Mouse (Mus musculus): ENCODE results near the gene Tmem200b. TPM values are rescaled to one million over a fixed set of nuclear protein-coding genes. Genes with fewer than 3 reads are reported as not detected.
A peak's percentile ranks its signal among the peaks of the same experiment; 100 is the strongest.

Tmem200b gene
- polyA plus RNA-seq, 1 experiment from 2014 or later, result 0.71 TPM

DNA sequence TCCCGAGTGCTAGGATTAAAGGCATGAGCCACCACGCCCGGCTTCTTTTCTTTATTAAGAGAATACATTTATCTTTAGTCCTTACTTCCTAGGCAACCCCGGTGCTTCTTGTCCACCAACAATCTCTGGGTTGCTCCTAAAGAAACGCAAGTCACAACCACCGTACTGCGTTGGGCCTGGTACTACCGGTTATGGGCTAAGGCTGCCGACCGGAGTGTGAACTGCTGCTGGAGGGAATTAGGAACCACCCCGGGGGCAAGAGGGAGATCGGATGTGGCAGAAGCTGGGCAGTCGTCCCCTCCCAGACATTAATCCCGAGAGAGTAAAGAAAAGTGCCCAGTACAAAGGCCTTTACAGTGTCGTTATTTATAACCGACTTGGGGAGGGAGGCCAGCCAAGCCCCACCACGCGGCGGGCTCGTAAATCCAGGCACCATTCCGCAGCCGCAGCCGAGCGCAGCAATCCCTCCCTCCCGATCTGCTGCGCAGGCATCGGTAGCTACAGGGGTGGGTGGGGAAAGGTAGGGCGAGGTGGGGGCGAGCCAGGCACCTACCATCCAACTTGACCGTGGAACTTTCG, 6.6 kb upstream of the Tmem200b start:
- Histone ChIP-seq H3K4me2 (replicated peaks; ENCODE audit: low read depth, low read length) (peak overlapping the region; percentile 46), H3K27ac (ENCODE audit: low read length) (no peak overlapping the region), H3K27me3 (ENCODE audit: control insufficient read depth, insufficient read depth, low read length) (peaks cover 13% of the 10 kb centered on the region), H3K9me3 (ENCODE audit: control insufficient read depth, low read depth, low read length) (no peaks in the 10 kb centered on the region), H3K9ac (replicated peaks; ENCODE audit: low read depth, low read length) (0 out of 2 replicates have a peak overlapping the region, but pooled peaks have one; percentile 12), H3K36me3 (ENCODE audit: control insufficient read depth, insufficient read depth, low read length) (no peaks in the 10 kb centered on the region), H3K4me3 (ENCODE audit: low read depth, low read length) (peak overlapping the region; percentile 22), H3K4me1 (ENCODE audit: control insufficient read depth, insufficient read depth, low read length) (peaks cover 33% of the 10 kb centered on the region)
- 5% methylated on average over 31 of the region's 31 CpGs for WGBS
- ATAC-seq (ENCODE audit: insufficient number of reproducible peaks, insufficient read depth, low FRiP score, low read depth), result no peak

DNA sequence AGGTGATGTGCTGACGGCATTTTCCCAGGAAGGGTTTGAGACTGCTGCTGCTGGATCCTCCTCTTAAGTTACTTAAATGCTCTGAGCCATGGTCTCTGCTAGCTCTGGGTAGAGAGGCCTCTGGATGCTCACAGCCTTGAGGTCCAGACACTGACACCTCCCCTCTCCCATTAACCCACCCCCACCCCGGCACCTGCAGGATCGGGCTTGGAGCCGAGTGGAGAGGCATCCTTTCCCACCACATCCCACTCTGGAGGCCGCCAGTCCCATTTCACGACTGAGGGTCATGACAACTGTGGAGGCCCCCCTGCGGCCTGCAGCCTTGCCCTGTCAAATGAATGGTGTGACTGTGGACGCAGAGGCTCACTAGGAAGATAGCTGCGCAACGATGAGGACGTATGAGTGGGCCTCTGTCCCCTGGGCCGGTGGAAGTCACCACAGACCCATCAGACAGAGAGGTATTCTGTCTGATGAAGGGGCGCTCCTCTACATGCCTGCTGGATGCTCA, 5.7 kb upstream of the Tmem200b start:
- H3K27me3 ChIP-seq (ENCODE audit: control insufficient read depth, insufficient read depth, low read length), result peaks cover 13% of the 10 kb centered on the region
- no peaks in the 10 kb centered on the region for H3K9me3 ChIP-seq (ENCODE audit: control insufficient read depth, low read depth, low read length)
- no peaks in the 10 kb centered on the region for H3K36me3 ChIP-seq (ENCODE audit: control insufficient read depth, insufficient read depth, low read length)
- H3K27ac ChIP-seq (ENCODE audit: low read length), result no peak overlapping the region
- WGBS, result 41% methylated on average over 13 of the region's 13 CpGs
- no peak overlapping the region for H3K4me3 ChIP-seq (ENCODE audit: low read depth, low read length)
- 0 out of 2 replicates have a peak overlapping the region, but pooled peaks have one; percentile 46 for H3K4me2 ChIP-seq (replicated peaks; ENCODE audit: low read depth, low read length)
- ATAC-seq (ENCODE audit: insufficient number of reproducible peaks, insufficient read depth, low FRiP score, low read depth), result no peak
- peaks cover 35% of the 10 kb centered on the region for H3K4me1 ChIP-seq (ENCODE audit: control insufficient read depth, insufficient read depth, low read length)
- no peak overlapping the region for H3K9ac ChIP-seq (replicated peaks; ENCODE audit: low read depth, low read length)

DNA sequence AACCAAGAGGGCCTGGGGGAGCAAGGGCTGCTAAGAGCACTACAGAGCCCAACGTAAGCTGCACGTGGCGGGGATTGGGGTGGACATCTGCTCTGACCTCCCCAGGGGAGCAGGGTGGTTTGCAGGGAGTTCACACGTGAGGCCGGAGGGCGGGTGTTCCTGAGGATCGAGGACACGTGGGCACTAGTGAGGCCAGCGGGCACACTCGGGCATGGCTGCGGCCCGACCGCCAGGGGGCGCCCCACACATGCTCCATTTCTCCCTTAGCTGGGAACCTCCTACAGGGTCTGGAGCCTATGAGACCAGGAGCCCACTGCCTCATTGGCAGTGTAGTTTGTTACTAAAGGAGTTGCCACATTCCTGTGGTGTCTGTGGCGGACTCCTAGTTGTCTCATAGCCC, 5.1 kb upstream of the Tmem200b start:
- Histone ChIP-seq H3K4me1 (ENCODE audit: control insufficient read depth, insufficient read depth, low read length) (peaks cover 34% of the 10 kb centered on the region), H3K27me3 (ENCODE audit: control insufficient read depth, insufficient read depth, low read length) (peaks cover 15% of the 10 kb centered on the region), H3K27ac (ENCODE audit: low read length) (no peak overlapping the region), H3K4me3 (ENCODE audit: low read depth, low read length) (no peak overlapping the region), H3K9me3 (ENCODE audit: control insufficient read depth, low read depth, low read length) (no peaks in the 10 kb centered on the region), H3K36me3 (ENCODE audit: control insufficient read depth, insufficient read depth, low read length) (no peaks in the 10 kb centered on the region), H3K4me2 (replicated peaks; ENCODE audit: low read depth, low read length) (no peak overlapping the region), H3K9ac (replicated peaks; ENCODE audit: low read depth, low read length) (no peak overlapping the region)
- no peak for ATAC-seq (ENCODE audit: insufficient number of reproducible peaks, insufficient read depth, low FRiP score, low read depth)
- 16% methylated on average over 15 of the region's 15 CpGs for WGBS

DNA sequence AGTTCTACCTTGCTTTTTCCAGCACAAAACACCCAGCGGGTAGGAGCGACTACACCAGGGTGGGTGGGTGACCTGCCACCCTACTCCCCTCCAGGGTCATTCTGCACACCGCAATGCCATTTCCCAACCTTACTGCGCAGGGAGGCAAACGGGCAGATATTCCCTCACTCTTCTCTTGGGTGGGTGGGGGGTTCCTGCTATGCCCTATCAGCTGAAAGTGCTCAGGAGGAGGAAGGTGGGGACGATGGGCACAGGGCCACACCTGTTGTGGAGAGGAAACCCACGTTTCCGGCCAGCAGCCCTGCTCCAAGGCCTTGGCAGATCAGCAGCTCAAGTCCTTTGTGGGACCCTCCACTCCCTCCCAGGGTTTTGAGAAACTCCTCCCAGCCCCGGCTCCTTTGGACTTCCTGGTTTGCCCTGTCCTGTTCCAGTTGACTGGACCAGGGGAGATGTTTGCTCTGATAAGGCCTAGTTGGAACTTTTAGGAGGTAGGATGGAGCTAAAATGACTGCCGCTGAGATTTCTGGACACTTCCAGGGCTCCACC, 4.5 kb upstream of the Tmem200b start:
- H3K27me3 ChIP-seq (ENCODE audit: control insufficient read depth, insufficient read depth, low read length), result peaks cover 17% of the 10 kb centered on the region
- no peak overlapping the region for H3K4me3 ChIP-seq (ENCODE audit: low read depth, low read length)
- peaks cover 34% of the 10 kb centered on the region for H3K4me1 ChIP-seq (ENCODE audit: control insufficient read depth, insufficient read depth, low read length)
- no peak for ATAC-seq (ENCODE audit: insufficient number of reproducible peaks, insufficient read depth, low FRiP score, low read depth)
- H3K9me3 ChIP-seq (ENCODE audit: control insufficient read depth, low read depth, low read length), result no peaks in the 10 kb centered on the region
- H3K36me3 ChIP-seq (ENCODE audit: control insufficient read depth, insufficient read depth, low read length), result no peaks in the 10 kb centered on the region
- WGBS, result 77% methylated on average over 10 of the region's 10 CpGs
- no peak overlapping the region for H3K9ac ChIP-seq (replicated peaks; ENCODE audit: low read depth, low read length)
- H3K4me2 ChIP-seq (replicated peaks; ENCODE audit: low read depth, low read length), result no peak overlapping the region
- H3K27ac ChIP-seq (ENCODE audit: low read length), result no peak overlapping the region

DNA sequence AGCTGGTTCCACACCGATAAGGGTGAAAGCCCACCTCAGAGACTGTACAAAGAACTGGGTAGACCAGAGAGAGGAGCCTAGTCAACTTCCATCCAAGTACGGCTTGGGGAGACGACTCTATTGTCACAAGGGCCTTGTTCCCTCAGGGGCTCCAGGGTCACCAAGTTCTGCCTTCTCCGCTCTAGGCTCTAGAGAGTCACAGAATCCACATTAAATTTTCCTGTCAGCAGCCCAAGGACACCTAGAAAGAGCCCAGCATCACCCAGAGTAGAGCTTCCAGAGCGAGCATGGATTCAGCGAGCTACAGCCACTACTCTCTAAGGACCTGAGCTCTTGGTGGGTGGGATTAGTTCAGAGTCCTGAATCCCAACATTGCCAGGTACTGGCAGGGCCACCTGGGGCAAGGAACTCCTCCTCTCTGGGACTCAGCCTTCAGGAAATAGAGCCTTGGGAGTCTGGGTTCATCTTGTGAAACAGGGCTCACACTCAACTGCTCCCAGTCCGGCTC, 3.5 kb upstream of the Tmem200b start:
- 76% methylated on average over 7 of the region's 7 CpGs for WGBS
- H3K4me2 ChIP-seq (replicated peaks; ENCODE audit: low read depth, low read length), result no peak overlapping the region
- H3K4me3 ChIP-seq (ENCODE audit: low read depth, low read length), result no peak overlapping the region
- no peaks in the 10 kb centered on the region for H3K36me3 ChIP-seq (ENCODE audit: control insufficient read depth, insufficient read depth, low read length)
- peaks cover 34% of the 10 kb centered on the region for H3K4me1 ChIP-seq (ENCODE audit: control insufficient read depth, insufficient read depth, low read length)
- H3K27me3 ChIP-seq (ENCODE audit: control insufficient read depth, insufficient read depth, low read length), result peaks cover 27% of the 10 kb centered on the region
- no peak for ATAC-seq (ENCODE audit: insufficient number of reproducible peaks, insufficient read depth, low FRiP score, low read depth)
- no peak overlapping the region for H3K9ac ChIP-seq (replicated peaks; ENCODE audit: low read depth, low read length)
- H3K27ac ChIP-seq (ENCODE audit: low read length), result no peak overlapping the region
- no peaks in the 10 kb centered on the region for H3K9me3 ChIP-seq (ENCODE audit: control insufficient read depth, low read depth, low read length)

DNA sequence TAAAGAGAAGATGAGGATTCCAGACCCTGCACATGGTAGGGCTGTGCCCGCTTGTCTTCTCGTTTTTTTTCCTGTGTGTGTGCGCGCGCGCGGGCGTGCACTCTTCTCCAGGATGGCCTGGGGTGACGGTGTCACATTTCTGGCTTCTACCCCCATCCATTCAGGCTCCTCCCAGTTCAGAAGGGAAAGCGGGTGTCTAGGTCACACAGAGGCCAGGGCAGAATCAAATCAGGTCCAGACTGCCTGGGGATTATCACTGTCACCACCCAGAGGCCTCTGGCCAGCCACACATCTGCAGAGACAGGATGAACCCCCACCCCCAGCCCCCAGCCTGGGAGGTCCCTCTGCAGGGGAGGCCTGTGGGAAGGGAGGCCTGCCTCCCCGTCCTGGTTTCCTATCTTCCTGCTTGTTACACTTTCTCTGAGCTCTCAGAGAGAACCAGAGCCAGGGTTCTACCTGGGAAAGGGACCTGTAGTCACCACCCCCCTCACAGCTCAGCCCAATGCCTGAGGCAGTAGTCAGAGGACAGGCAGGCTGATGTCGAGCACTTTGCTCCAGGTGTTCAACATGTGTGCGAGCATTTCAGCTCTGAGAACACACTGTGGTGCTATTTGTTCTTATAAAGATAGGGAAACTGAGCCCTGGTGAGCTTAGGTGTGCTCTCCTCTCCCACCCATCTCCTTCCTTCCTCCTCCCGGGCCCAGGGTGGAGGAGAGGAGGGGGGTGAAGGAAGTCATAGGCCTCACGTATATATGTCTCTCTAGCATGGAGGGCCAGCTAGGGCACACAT, 2.7 kb upstream of the Tmem200b start:
- no peak overlapping the region for H3K4me3 ChIP-seq (ENCODE audit: low read depth, low read length)
- H3K27me3 ChIP-seq (ENCODE audit: control insufficient read depth, insufficient read depth, low read length), result peaks cover 28% of the 10 kb centered on the region
- H3K36me3 ChIP-seq (ENCODE audit: control insufficient read depth, insufficient read depth, low read length), result peaks cover 3% of the 10 kb centered on the region; the same call in 1 of the 2 replicates
- peaks cover 32% of the 10 kb centered on the region for H3K4me1 ChIP-seq (ENCODE audit: control insufficient read depth, insufficient read depth, low read length)
- H3K4me2 ChIP-seq (replicated peaks; ENCODE audit: low read depth, low read length), result no peak overlapping the region; the same call in 1 of the 2 replicates
- H3K9me3 ChIP-seq (ENCODE audit: control insufficient read depth, low read depth, low read length), result no peaks in the 10 kb centered on the region
- 16% methylated on average over 15 of the region's 15 CpGs for WGBS
- peak; percentile 26 for ATAC-seq (ENCODE audit: insufficient number of reproducible peaks, insufficient read depth, low FRiP score, low read depth)
- H3K27ac ChIP-seq (ENCODE audit: low read length), result no peak overlapping the region
- H3K9ac ChIP-seq (replicated peaks; ENCODE audit: low read depth, low read length), result no peak overlapping the region

DNA sequence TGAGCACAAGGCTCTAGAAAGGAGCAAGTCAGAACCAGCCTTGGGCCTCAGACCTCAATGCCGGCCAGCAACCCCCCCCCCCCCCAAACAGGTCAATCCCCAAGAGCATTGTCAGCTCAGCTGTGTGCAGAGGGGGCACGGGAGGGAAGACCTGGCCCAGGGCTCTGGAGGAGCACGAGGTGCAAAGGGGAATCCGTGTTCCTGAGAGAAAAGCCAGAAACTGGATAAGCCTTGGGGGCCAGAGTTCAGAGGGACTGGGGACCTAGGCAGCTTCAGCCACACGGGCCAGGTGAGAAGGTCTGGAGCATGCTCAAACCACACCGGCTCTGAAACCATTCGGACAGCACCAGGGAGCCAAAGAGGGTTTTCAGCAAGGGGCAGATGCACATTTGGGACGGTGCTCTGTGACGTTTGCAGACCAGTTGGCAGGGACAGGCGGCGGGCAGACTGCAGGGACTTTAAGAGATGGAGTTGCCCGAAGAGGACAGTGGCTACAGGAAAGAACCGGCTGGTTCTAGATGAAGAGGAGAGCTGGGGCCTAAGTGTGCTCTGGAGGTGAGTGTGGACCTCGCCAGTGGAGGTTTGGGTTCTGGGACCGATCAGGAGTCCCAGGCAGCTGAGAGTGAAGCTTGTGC, 1.9 kb upstream of the Tmem200b start:
- Histone ChIP-seq H3K4me1 (ENCODE audit: control insufficient read depth, insufficient read depth, low read length) (peaks cover 34% of the 10 kb centered on the region), H3K9ac (replicated peaks; ENCODE audit: low read depth, low read length) (no peak overlapping the region)
- ATAC-seq (ENCODE audit: insufficient number of reproducible peaks, insufficient read depth, low FRiP score, low read depth), result no peak

DNA sequence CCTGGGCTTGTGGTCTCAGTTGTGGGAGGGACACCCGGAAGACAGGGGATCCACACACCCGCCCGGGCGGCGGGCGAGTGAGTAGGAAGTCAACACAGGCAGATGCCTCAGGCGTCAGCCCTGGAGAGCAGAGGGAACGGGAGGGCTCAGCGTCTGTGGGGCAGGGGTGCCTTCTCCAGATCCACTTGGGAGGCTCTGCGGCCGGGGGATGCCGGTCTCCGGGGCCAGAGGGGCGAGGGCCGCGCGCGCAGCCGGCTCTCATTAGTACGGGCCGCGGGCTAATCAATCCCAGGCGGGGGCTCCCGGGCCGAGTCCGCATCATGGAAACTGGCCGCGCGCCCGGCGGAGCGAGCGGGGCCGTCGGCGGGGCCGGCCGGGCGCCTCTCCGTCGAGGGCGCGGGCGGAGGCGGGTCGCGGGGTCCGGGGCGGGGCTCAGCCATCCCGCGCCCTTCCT, 1.4 kb upstream of the Tmem200b start:
- Histone ChIP-seq H3K27me3 (ENCODE audit: control insufficient read depth, insufficient read depth, low read length) (peaks cover 28% of the 10 kb centered on the region), H3K4me1 (ENCODE audit: control insufficient read depth, insufficient read depth, low read length) (peaks cover 33% of the 10 kb centered on the region), H3K4me3 (ENCODE audit: low read depth, low read length) (peak overlapping the region; percentile 56), H3K9ac (replicated peaks; ENCODE audit: low read depth, low read length) (peak overlapping the region; percentile 46), H3K4me2 (replicated peaks; ENCODE audit: low read depth, low read length) (peak overlapping the region; percentile 90), H3K27ac (ENCODE audit: low read length) (no peak overlapping the region), H3K36me3 (ENCODE audit: control insufficient read depth, insufficient read depth, low read length) (peaks cover 4% of the 10 kb centered on the region; the same call in 1 of the 2 replicates), H3K9me3 (ENCODE audit: control insufficient read depth, low read depth, low read length) (no peaks in the 10 kb centered on the region)
- 4% methylated on average over 48 of the region's 51 CpGs for WGBS
- ATAC-seq (ENCODE audit: insufficient number of reproducible peaks, insufficient read depth, low FRiP score, low read depth), result no peak

More for the DNA sequence above, 1.9 kb upstream of the Tmem200b start:
- WGBS, result 27% methylated on average over 15 of the region's 15 CpGs
- no peak overlapping the region for H3K27ac ChIP-seq (ENCODE audit: low read length)
- H3K4me2 ChIP-seq (replicated peaks; ENCODE audit: low read depth, low read length), result peak overlapping the region; percentile 90; the same call in 1 of the 2 replicates
- peaks cover 28% of the 10 kb centered on the region for H3K27me3 ChIP-seq (ENCODE audit: control insufficient read depth, insufficient read depth, low read length)
- H3K36me3 ChIP-seq (ENCODE audit: control insufficient read depth, insufficient read depth, low read length), result peaks cover 4% of the 10 kb centered on the region; the same call in 1 of the 2 replicates
- peak overlapping the region; percentile 56; the same call in 1 of the 2 replicates for H3K4me3 ChIP-seq (ENCODE audit: low read depth, low read length)
- H3K9me3 ChIP-seq (ENCODE audit: control insufficient read depth, low read depth, low read length), result no peaks in the 10 kb centered on the region
